Mouse (Mus musculus) E14TG2a.4 (cell line): ENCODE data around the gene Asb11.

Experiments
- H3K27me3 ChIP-seq: 2 replicates; pipeline ENCODE4 v1.6.1; 2014; ENCODE audit warnings: low read length, control low read depth; ENCODE audit not compliant: insufficient read depth
- H3K36me3 ChIP-seq: 2 replicates; pipeline ENCODE4 v1.6.1; 2014; ENCODE audit warnings: low read length, control low read depth; ENCODE audit not compliant: insufficient read depth
- H3K4me1 ChIP-seq: replicated peaks from 2 replicates; pipeline ENCODE4 v1.6.1; 2014; ENCODE audit warnings: low read depth, low read length, control low read depth
- H3K4me3 ChIP-seq: replicated peaks from 2 replicates; pipeline ENCODE4 v1.5.1; 2014; ENCODE audit warnings: mild to moderate bottlenecking, low read length
- H3K9me3 ChIP-seq: 2 replicates; pipeline ENCODE4 v1.6.1; 2014; ENCODE audit warnings: low read length, control low read depth
- CTCF ChIP-seq: conservative IDR thresholded peaks from 2 replicates; pipeline ENCODE4 v1.5.1; 2014; ENCODE audit warnings: low read length
- NANOG ChIP-seq: IDR thresholded peaks from 2 replicates; pipeline ENCODE4 v1.6.1; 2014; ENCODE audit warnings: borderline replicate concordance, low read length, mixed read lengths
- POU5F1 ChIP-seq: IDR thresholded peaks from 2 replicates; pipeline ENCODE4 v1.6.1; 2014; ENCODE audit warnings: low read length, borderline replicate concordance

Gene Asb11

DNA sequence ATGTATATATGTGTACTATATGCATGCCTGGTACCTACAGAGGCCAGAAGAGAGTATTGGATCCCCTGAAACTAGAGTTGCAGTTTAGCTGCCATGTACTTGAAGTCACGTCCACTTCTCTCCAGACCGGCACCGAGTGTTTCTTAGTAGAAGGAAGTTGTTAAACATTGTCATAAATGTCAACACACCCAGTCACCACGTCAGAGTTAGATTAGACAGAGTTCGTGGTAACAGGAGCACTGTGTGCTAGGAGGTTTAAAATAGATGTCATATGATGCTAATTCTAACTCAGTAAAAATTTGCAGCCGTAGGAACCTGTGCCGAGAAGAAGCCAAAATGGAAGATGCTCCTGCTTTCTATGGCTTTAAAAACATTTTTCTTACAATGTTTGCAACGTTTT is at the start of gene Asb11:
TSS of gene Asb11 (plus strand) at position 286 of the 400 bp plus-strand sequence.
- Histone ChIP-seq H3K27me3 (no peaks in the 10 kb centered on the region), H3K4me1 (no peaks in the 10 kb centered on the region), H3K4me3 (no peak within 1 kb of the TSS), H3K9me3 (no peaks in the 10 kb centered on the region), H3K36me3 (peaks cover 18% of the 10 kb centered on the region)
- TF ChIP-seq POU5F1 (no peak), NANOG (no peak)

DNA sequence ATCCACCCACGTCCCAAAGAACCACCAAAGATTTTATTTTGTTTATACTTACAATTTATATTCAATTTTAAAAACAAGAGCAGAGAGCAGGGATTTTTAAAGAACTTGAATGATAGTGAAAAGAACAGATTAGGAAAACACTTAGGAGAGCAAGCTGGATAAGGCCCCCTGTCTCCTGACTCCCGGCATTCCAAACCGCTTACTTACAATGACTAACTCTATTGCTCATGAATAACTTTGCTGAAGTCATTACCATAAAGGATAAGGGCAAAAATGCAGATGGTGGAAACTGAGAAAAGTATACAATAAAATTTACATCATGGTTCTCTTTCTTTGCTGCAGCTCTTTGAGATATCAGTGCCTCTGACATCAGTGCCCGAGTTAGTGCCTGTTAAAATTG is 42.7 kb upstream of the Asb11 start:
- no peaks in the 10 kb centered on the region for H3K27me3 ChIP-seq
- no peaks in the 10 kb centered on the region for H3K9me3 ChIP-seq

DNA sequence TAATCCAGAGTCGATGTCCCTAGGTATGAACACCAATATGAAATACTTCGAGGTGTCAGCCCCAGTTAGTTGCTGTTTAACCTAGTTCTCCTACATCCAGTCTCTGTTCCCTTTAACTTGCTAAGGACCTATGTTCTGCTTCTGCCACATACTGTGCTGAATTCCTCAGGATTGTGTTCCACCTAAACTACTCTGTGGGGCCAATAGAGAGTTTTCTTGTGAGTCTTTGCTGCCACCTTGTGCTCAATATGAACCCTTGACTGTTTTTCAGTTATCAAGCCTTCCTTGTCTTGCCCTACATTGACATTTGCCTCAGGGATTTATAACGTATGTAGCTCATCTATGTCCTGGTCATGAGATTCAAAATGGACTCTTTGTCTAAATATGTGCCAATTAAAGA is 38.3 kb upstream of the Asb11 start:
- H3K9me3 ChIP-seq: no peaks in the 10 kb centered on the region
- no peaks in the 10 kb centered on the region for H3K27me3 ChIP-seq
- H3K4me1 ChIP-seq: peaks cover 9% of the 10 kb centered on the region
- H3K36me3 ChIP-seq: no peaks in the 10 kb centered on the region
- no peak overlapping the region for H3K4me3 ChIP-seq
- TF ChIP-seq POU5F1 (no peak), NANOG (no peak), CTCF (peak; percentile 16; the same call in 1 of the 2 replicates)

More for the DNA sequence above, 42.7 kb upstream of the Asb11 start:
- H3K4me3 ChIP-seq: no peak overlapping the region
- TF ChIP-seq CTCF: no peak
- TF ChIP-seq NANOG: no peak
- TF ChIP-seq POU5F1: no peak
- peaks cover 3% of the 10 kb centered on the region; the same call in 1 of the 2 replicates for H3K4me1 ChIP-seq
- no peaks in the 10 kb centered on the region for H3K36me3 ChIP-seq

DNA sequence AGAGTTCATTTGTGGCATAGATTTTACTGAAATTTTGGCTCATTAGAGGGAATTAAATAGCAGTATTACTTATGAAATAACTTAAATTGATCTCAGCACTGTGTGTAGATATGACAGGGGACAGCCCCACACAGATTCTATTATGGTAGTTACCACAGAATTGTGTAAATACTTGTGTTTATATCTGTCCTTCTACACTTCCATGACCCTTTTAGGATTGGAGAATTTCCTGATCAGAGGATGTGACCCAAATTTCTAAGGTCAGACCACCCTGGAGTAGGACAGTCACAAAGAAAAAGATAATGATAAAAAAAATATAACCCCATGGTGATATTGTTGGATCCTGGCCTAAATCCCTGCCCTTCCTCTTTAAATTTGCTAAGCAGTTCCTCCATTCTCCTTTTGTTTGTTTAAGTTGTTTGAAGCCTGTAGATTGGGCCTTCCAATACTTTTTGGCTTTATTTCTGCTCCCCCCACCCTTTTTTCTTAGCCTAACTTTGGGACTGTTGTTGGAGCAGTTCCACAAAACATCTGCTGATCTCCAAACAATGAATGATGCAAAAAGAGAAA is 31.6 kb upstream of the Asb11 start:
- TF ChIP-seq CTCF: no peak
- TF ChIP-seq POU5F1: no peak
- no peak for TF ChIP-seq NANOG
- peaks cover 16% of the 10 kb centered on the region for H3K4me1 ChIP-seq
- no peaks in the 10 kb centered on the region for H3K9me3 ChIP-seq
- no peaks in the 10 kb centered on the region for H3K27me3 ChIP-seq
- H3K4me3 ChIP-seq: no peak overlapping the region
- no peaks in the 10 kb centered on the region for H3K36me3 ChIP-seq

DNA sequence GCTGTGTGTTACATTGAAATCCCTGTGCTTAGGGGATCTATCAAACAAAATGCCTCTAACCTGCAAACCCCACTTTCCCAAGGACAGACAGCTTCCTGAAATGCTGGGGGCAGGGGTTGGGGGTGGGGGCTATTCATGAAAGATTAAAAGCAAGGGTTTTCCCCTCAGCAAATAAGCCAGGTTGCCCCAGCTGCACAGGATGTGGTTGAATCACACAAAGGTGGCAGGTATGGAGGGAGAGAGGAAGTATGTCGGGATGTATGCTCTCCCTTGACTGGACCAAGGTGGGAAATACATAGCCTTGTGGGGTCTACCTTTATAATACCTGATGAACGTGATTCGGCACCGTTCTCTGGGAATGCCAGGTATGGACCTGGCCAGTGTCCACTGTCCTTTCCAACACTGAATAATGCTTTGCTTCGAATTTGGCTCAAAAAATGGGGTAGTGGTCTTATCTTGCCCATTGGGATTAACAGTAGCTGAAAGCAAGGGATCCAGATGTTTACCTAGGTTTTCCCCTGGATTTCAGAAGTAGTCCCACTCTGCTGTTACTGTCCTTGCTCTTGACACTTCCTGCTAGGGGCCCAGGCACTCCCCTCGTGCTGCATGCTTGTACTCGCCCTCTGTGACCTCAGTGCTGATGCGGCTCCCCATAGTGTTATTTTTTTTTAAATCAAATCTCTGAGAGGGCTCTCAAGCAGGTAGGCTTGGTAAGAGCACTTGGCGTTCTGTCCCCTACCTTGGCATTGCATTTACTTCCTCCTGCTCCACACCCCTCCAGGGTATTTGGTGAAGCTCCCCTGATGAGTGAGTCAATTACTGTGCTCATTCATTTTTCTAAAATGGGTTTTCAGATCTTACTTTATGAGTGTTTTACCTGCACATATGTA is 30.4 kb upstream of the Asb11 start:
- no peak overlapping the region for H3K4me3 ChIP-seq
- TF ChIP-seq POU5F1 (no peak), CTCF (no peak), NANOG (no peak)
- no peaks in the 10 kb centered on the region for H3K27me3 ChIP-seq
- H3K4me1 ChIP-seq: peaks cover 16% of the 10 kb centered on the region
- H3K9me3 ChIP-seq: no peaks in the 10 kb centered on the region
- no peaks in the 10 kb centered on the region for H3K36me3 ChIP-seq

DNA sequence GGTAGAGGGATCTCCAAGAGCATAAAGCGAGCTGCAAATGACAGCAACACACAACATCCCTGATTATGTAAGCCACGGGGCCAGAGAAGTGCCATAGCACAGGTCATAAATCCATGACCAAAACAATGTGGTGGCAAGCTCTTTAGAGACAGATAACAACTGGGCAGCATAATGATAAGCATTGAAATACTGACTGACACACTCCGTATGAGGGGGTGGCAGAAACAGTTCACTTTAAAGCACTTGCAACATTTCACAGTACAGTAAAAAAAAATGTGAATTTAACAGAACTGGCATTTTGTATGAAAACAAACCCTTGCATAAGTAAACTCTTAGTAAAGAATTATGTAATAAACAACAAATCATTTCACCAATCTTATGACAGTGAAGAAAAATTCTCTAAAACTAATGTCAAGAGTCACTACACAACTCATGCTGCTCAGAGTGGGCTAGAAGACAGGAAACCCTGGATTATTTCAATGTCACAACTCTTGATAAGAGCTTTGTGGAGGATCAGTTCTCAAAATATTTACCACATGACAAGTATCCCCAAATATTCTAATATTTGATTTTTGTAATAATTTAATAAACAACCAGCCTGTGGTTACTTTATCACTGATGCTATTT is 28.4 kb upstream of the Asb11 start:
- no peaks in the 10 kb centered on the region for H3K9me3 ChIP-seq
- no peaks in the 10 kb centered on the region for H3K27me3 ChIP-seq
- H3K36me3 ChIP-seq: no peaks in the 10 kb centered on the region
- TF ChIP-seq NANOG (no peak), CTCF (no peak), POU5F1 (no peak)
- H3K4me1 ChIP-seq: peaks cover 16% of the 10 kb centered on the region
- H3K4me3 ChIP-seq: no peak overlapping the region

DNA sequence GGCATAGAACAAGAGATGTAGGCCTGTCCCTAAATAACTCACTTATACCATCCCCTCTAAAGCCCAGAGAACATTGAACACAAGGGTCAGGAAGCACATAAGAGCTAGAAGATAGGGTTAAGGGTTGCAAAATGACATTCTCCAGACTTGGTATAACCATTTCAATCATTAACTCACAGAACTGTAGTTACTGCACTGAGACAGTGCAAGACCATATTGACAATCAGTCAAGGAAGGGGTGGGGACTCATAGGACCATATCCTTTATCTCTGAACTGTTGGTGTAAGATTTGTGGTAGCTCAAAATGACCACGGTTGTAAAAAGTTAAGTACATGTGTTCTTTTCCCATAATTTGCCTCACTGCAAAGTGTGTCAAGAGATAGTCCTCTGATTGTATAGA is 26.2 kb upstream of the Asb11 start:
- H3K27me3 ChIP-seq: no peaks in the 10 kb centered on the region
- H3K36me3 ChIP-seq: no peaks in the 10 kb centered on the region
- H3K9me3 ChIP-seq: no peaks in the 10 kb centered on the region
- H3K4me1 ChIP-seq: peaks cover 21% of the 10 kb centered on the region
- H3K4me3 ChIP-seq: no peak overlapping the region
- TF ChIP-seq NANOG: no peak
- TF ChIP-seq CTCF: no peak
- TF ChIP-seq POU5F1: no peak

DNA sequence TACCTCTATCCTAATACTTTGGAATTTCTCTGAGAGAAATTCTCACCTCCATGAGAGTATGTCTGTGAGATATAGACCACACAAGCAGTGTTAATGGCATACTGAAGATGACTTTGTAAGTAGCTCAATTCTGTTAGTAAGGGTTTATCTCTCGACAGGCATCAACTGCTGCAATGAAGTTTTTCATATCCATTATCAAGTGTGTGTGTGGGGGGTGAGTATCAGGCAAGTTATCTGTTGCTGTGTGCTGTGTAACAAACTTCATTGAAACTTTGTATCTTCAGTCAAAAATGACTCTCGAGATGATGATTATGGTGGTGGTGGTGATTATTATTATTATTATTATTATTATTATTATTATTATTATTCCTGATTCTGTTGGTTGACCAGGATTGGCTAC is 20.0 kb upstream of the Asb11 start:
- Histone ChIP-seq H3K4me1 (peaks cover 21% of the 10 kb centered on the region), H3K36me3 (peaks cover 6% of the 10 kb centered on the region; the same call in 1 of the 2 replicates), H3K4me3 (no peak overlapping the region), H3K9me3 (no peaks in the 10 kb centered on the region), H3K27me3 (no peaks in the 10 kb centered on the region)
- TF ChIP-seq CTCF: no peak
- no peak for TF ChIP-seq POU5F1
- TF ChIP-seq NANOG: no peak
